Mouse (Mus musculus) intestine, postnatal 0 days (tissue): ENCODE data around the gene Tm4sf20. TPM values are rescaled to one million over a fixed set of nuclear protein-coding genes. Genes with fewer than 3 reads are reported as not detected.

ENCODE experiments used
- ATAC-seq: fragments of 200-750 bp; cut with Nextera tagmentation; 2 replicates; pipeline ENCODE4 v1.8.0; 2017; ENCODE audit warnings: mild to moderate bottlenecking, moderate TSS enrichment, moderate library complexity
- H3K27ac ChIP-seq: fragments of 300-500 bp; sonication (generic); 2 replicates; pipeline ENCODE4 v1.5.1; 2014; ENCODE audit warnings: mild to moderate bottlenecking, low read depth, low read length, moderate library complexity
- H3K27me3 ChIP-seq: fragments of 300-500 bp; sonication (generic); replicated peaks from 2 replicates; pipeline ENCODE4 v1.6.1; 2014; ENCODE audit warnings: low read length, mixed read lengths; ENCODE audit not compliant: control insufficient read depth, insufficient read depth
- H3K36me3 ChIP-seq: fragments of 300-500 bp; sonication (generic); 2 replicates; pipeline ENCODE4 v1.6.1; 2014; ENCODE audit warnings: mild to moderate bottlenecking, moderate library complexity; ENCODE audit not compliant: control insufficient read depth, insufficient read depth
- H3K4me1 ChIP-seq: fragments of 300-500 bp; sonication (generic); replicated peaks from 2 replicates; pipeline ENCODE4 v1.6.1; 2014; ENCODE audit warnings: antibody characterized with exemption, low read length, mixed read lengths; ENCODE audit not compliant: control insufficient read depth, insufficient read depth
- H3K4me2 ChIP-seq: fragments of 300-500 bp; sonication (generic); replicated peaks from 2 replicates; pipeline ENCODE4 v1.6.1; 2014; ENCODE audit warnings: low read depth, mild to moderate bottlenecking, moderate library complexity
- H3K4me3 ChIP-seq: fragments of 300-500 bp; sonication (generic); 2 replicates; pipeline ENCODE4 v1.5.1; 2014; ENCODE audit warnings: low read depth, low read length
- H3K9ac ChIP-seq: fragments of 300-500 bp; sonication (generic); 2 replicates; pipeline ENCODE4 v1.6.1; 2014; ENCODE audit warnings: mild to moderate bottlenecking, low read depth, low read length
- H3K9me3 ChIP-seq: fragments of 300-500 bp; sonication (generic); 2 replicates; pipeline ENCODE4 v1.6.1; 2016; ENCODE audit warnings: mixed run types; ENCODE audit not compliant: control insufficient read depth
- CTCF ChIP-seq: sonication (generic); IDR thresholded peaks from 2 replicates; pipeline ENCODE4 v1.5.1; 2016; ENCODE audit warnings: low read depth, mild to moderate bottlenecking, control low read depth, antibody characterized with exemption, moderate library complexity
- WGBS: fragments of 180-500 bp; shearing (Covaris S2); extraction: QIAGEN DNeasy Blood & Tissue Kit; methylation state at CpG from one replicate; pipeline ENCODE4 v1.1.7; 2014; 5-methylcytosine and 5-hydroxymethylcytosine counted together
- polyA plus RNA-seq: library from polyadenylated mRNA; unstranded; fragments of >200 nt; fragmentation: Nextera tagmentation; extraction: Ambion mirVana; gene quantifications from 2 replicates; pipeline ENCODE4 v1.2.1, GENCODE M21; 2015

The Tm4sf20 gene
- polyA plus RNA-seq, 1 experiment from 2014 or later: 760 TPM

DNA sequence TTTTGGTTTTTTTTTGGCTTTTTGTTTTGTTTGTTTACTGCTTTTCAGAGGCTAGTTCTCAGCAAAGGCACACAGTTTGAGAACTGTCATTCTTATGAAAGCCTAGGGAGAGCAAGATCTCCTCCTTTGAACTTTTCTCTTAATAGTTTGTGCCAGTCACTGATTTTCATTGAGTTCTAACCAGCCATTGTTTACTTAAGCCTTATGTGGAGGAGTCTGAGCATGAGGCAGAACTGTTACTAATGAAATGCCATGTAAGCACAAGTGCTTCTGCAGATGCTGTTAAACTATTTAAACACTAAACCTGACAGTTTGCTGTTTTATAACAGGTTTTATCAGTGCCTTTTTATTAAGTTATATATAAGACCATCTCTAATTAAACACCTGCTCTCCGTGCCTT is 30.2 kb downstream of the Tm4sf20 start:
- Histone ChIP-seq H3K4me3 (no peak overlapping the region), H3K9me3 (no peaks in the 10 kb centered on the region), H3K36me3 (peaks cover 33% of the 10 kb centered on the region), H3K27me3 (no peaks in the 10 kb centered on the region), H3K4me1 (no peaks in the 10 kb centered on the region), H3K9ac (no peak overlapping the region), H3K4me2 (no peak overlapping the region), H3K27ac (no peak overlapping the region)
- TF ChIP-seq CTCF: no peak
- ATAC-seq: no peak
- WGBS: 60% methylated on average over 1 of the region's 1 CpGs

GRCm38 (mm10) chr1:82733357-82733756 is 34.9 kb downstream of the Tm4sf20 start:
- no peak overlapping the region for H3K4me3 ChIP-seq
- no peak overlapping the region for H3K4me2 ChIP-seq
- H3K27me3 ChIP-seq: no peaks in the 10 kb centered on the region
- WGBS: 95% methylated on average over 1 of the region's 1 CpGs
- H3K4me1 ChIP-seq: no peaks in the 10 kb centered on the region
- no peak for TF ChIP-seq CTCF
- H3K9me3 ChIP-seq: no peaks in the 10 kb centered on the region
- H3K9ac ChIP-seq: no peak overlapping the region
- ATAC-seq: no peak
- no peak overlapping the region for H3K27ac ChIP-seq
- peaks cover 58% of the 10 kb centered on the region for H3K36me3 ChIP-seq

- Histone ChIP-seq H3K9ac (no peak overlapping the region), H3K4me1 (peaks cover 9% of the 10 kb centered on the region; the same call in 1 of the 2 replicates), H3K4me2 (no peak overlapping the region), H3K9me3 (no peaks in the 10 kb centered on the region), H3K4me3 (no peak overlapping the region), H3K27me3 (no peaks in the 10 kb centered on the region), H3K36me3 (peaks cover 25% of the 10 kb centered on the region), H3K27ac (no peak overlapping the region)
- WGBS: 84% methylated on average over 5 of the region's 5 CpGs
- TF ChIP-seq CTCF: no peak
- ATAC-seq: no peak
Observed at GRCm38 (mm10) chr1:82726482-82726881, 41.8 kb downstream of the Tm4sf20 start.

DNA sequence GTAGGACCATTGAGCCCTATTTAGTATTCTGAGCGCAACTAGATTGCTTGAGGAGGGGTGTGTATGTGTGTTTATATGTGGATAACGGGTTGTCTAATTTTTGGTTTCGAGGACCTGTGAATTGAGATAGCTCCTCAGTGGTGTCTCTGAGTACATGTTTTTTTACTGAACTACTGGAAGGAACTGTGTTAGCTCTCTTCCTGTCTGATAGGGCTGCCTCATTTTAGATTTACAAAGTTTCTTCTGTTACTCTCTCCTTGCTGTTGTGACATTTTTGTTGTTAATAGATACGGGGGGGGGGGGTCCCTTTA is 42.4 kb downstream of the Tm4sf20 start:
- Histone ChIP-seq H3K9me3 (no peaks in the 10 kb centered on the region), H3K4me1 (peaks cover 9% of the 10 kb centered on the region; the same call in 1 of the 2 replicates), H3K4me3 (peak overlapping the region; percentile 71), H3K27ac (no peak overlapping the region), H3K4me2 (peak overlapping the region; percentile 78), H3K9ac (peak overlapping the region; percentile 79), H3K36me3 (peaks cover 19% of the 10 kb centered on the region), H3K27me3 (no peaks in the 10 kb centered on the region)
- no peak for ATAC-seq
- 47% methylated on average over 4 of the region's 4 CpGs for WGBS
- no peak for TF ChIP-seq CTCF

- peak; percentile 95 for ATAC-seq
- WGBS: 2% methylated on average over 37 of the region's 37 CpGs
Observed at GRCm38 (mm10) chr1:82725026-82725874, 43.0 kb downstream of the Tm4sf20 start.

DNA sequence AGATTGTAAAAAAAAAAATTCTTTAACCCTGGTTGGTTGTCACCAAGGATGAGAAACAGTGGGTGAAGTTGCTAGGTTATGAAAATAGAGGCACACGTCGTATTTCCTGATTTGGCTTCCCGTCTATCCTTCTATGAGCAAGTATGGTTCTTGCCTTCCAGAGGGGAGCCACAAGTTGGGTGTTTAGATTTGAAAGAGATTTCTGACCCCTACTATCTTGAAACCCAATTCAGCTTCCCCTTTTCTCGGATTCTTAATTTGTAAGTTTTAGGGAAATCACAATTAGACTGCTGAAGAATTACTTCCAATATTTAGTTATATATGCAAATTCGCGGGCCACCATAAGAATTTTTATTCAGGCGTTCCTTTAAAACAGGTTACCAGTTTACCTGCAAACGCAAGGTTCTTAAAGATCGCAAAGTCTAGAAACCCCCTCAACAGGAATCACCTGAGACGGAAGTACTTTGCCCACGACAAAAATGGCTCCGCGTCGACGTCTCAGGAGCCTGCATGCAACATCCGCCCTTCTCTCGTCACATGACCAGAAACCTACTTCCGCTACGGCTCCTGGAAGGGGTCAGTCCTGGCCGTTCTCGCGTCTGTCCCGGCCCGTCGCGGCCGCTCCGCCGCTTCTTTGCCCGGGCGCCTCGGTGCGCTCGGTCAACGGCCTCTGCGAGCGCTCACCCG is 43.8 kb downstream of the Tm4sf20 start, which contains the start of gene Mff:
Gene Mff (plus strand): TSS at position 552 of the 687 bp plus-strand sequence.
- ATAC-seq: peak; percentile 100
- Histone ChIP-seq H3K36me3 (peaks cover 7% of the 10 kb centered on the region), H3K9ac (peak within 1 kb of the TSS; percentile 79), H3K4me1 (peaks cover 9% of the 10 kb centered on the region; the same call in 1 of the 2 replicates), H3K9me3 (no peaks in the 10 kb centered on the region), H3K4me2 (peak within 1 kb of the TSS; percentile 78), H3K4me3 (peak within 1 kb of the TSS; percentile 71), H3K27me3 (no peaks in the 10 kb centered on the region), H3K27ac (peak within 1 kb of the TSS; percentile 54)
- WGBS: 10% methylated on average over 38 of the region's 38 CpGs
- no peak for TF ChIP-seq CTCF

More at GRCm38 (mm10) chr1:82725026-82725874, 43.0 kb downstream of the Tm4sf20 start:
- H3K9ac ChIP-seq: peak overlapping the region; percentile 79
- peak overlapping the region; percentile 71 for H3K4me3 ChIP-seq
- no peaks in the 10 kb centered on the region for H3K27me3 ChIP-seq
- no peaks in the 10 kb centered on the region for H3K9me3 ChIP-seq
- H3K4me2 ChIP-seq: peak overlapping the region; percentile 78
- H3K4me1 ChIP-seq: peaks cover 9% of the 10 kb centered on the region; the same call in 1 of the 2 replicates
- H3K36me3 ChIP-seq: peaks cover 14% of the 10 kb centered on the region
- TF ChIP-seq CTCF: no peak
- H3K27ac ChIP-seq: peak overlapping the region; percentile 54
